Mouse (Mus musculus) adrenal gland, postnatal 36 days (tissue): Measurements from ENCODE around the gene Hvcn1. TPM values are rescaled to one million over a fixed set of nuclear protein-coding genes. Genes with fewer than 3 reads are reported as not detected.

Source experiments
- DNase-seq, 2 experiments: peaks; one replicate each; pipeline ENCODE4 v3.0.0; 2021; ENCODE audit warnings: mixed read lengths in 1 of 2
- total RNA-seq, 2 experiments: library from RNA; stranded (reverse); gene quantifications; 2 replicates each; pipeline ENCODE4 v1.2.3; 2021

The Hvcn1 gene
- total RNA-seq, 2 experiments from 2014 or later: 1.7 to 3.3 TPM

GRCm38 (mm10) chr5:122234319-122235195 lies 28.0 kb downstream of the Hvcn1 start:
- DNase-seq: no peak

- DNase-seq: no peak
These were observed 28.7 kb downstream of the Hvcn1 start for GRCm38 (mm10) chr5:122235196-122235836.

- no peak for DNase-seq
These were observed 30.6 kb downstream of the Hvcn1 start for GRCm38 (mm10) chr5:122237200-122237599.

- DNase-seq: peak; percentile 16 to 56
These were observed 33.0 kb downstream of the Hvcn1 start for GRCm38 (mm10) chr5:122239618-122240017.

GRCm38 (mm10) chr5:122240521-122240920 lies 33.9 kb downstream of the Hvcn1 start:
- no peak for DNase-seq

- no peak for DNase-seq
These were observed 34.4 kb downstream of the Hvcn1 start for GRCm38 (mm10) chr5:122240989-122241388.

- DNase-seq: no peak
These were observed 36.0 kb downstream of the Hvcn1 start for GRCm38 (mm10) chr5:122242521-122243123.

GRCm38 (mm10) chr5:122243781-122244523 lies 37.3 kb downstream of the Hvcn1 start:
- no peak for DNase-seq

- no peak for DNase-seq
These were observed 38.6 kb downstream of the Hvcn1 start for GRCm38 (mm10) chr5:122245186-122245585.

- no peak for DNase-seq
These were observed 40.1 kb downstream of the Hvcn1 start for GRCm38 (mm10) chr5:122246547-122247167.

- no peak for DNase-seq
These were observed 40.9 kb downstream of the Hvcn1 start for GRCm38 (mm10) chr5:122247529-122247928.

- no peak for DNase-seq
These were observed 41.3 kb downstream of the Hvcn1 start for GRCm38 (mm10) chr5:122247934-122248333.

- no peak for DNase-seq
These were observed 42.7 kb downstream of the Hvcn1 start for GRCm38 (mm10) chr5:122249281-122249680.

- no peak for DNase-seq
These were observed 45.4 kb downstream of the Hvcn1 start for GRCm38 (mm10) chr5:122251895-122252606.

- DNase-seq: no peak
These were observed 51.6 kb downstream of the Hvcn1 start for GRCm38 (mm10) chr5:122258027-122258741.

GRCm38 (mm10) chr5:122262104-122262503 lies 55.5 kb downstream of the Hvcn1 start:
- DNase-seq: no peak

GRCm38 (mm10) chr5:122263933-122264905 lies 57.6 kb downstream of the Hvcn1 start, which contains the start of gene Tctn1:
Gene Tctn1 (minus strand): TSS chr5:122264460.
- DNase-seq: peak; percentile 93 to 95

- DNase-seq: no peak
These were observed 58.6 kb downstream of the Hvcn1 start for GRCm38 (mm10) chr5:122265187-122265586.

- no peak for DNase-seq
These were observed 59.3 kb downstream of the Hvcn1 start for GRCm38 (mm10) chr5:122265942-122266341.
